Mouse (Mus musculus): ENCODE results near the gene Gm17332.
A peak's percentile ranks its signal among the peaks of the same experiment; 100 is the strongest.
"Not testable (repeated sequence)": the region's sequence is repeated elsewhere in the genome, so short reads cannot be mapped to it uniquely, and the experiment has no call there.

Gene Gm17332

DNA sequence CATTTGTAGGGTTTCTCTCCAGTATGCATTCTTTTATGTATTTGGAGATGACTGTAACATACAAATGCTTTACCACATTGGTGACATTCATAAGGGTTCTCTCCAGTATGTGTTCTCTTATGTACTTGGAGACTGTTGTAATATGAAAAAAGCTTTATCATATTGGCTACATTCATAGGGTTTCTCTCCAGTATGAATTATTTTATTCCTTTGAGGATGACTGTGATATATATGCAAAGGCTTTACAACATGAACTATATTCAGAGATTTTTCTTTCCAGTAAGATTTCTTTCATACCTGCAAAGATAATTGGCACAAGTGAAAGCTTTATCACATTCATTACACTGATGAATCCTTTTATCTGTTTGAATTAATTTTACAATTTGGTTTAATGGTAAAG, at the start of gene Gm17332:
Gene Gm17332 (minus strand): TSS at position 101 of the 400 bp plus-strand sequence.
- no peak for DNase-seq (ENCODE audit: extremely low spot score, low spot score)

DNA sequence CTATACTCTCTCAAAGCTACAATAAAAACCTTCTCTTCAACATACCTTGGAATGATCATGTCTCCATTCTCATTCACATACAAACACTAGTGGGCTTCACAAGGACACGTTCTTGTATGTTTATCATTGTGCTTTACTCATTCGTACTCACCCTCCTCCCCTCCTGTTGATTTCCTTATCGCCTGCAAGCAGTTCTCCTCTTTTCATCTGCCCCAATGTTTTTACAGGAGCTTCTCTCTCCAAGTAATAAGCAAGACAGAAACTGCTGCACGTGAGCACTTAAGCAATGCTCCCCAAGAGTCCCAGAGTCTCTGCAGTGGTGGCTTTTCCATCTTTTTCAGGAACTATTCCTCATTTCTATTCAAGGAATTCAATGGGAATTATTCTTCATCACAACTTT, 47.7 kb upstream of the Gm17332 start:
- DNase-seq (ENCODE audit: extremely low spot score, low spot score): no peak

GRCm38 (mm10) chr11:31225359-31225758, 43.1 kb upstream of the Gm17332 start:
- no peak for DNase-seq (ENCODE audit: extremely low spot score, low spot score)

DNA sequence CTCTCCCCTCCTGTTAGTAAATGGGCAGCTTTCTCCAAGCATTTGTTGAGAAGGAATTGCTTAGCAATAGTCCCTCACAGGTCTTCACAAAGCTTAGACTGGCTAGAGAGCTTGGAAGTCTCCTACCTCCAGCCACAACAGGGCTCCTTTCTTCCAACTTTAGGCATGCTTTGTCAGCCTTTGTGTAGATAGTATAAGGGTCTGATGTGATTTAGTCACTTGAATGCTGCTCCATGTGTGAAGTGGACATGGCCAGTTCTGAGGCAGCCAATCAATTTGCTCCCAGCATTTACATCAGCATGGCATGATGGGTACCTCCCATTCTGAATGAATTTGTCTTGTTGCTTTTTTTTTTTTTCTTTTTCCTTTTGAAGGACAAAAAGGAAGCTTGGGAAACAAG, 35.7 kb upstream of the Gm17332 start:
- DNase-seq (ENCODE audit: extremely low spot score, low spot score): no peak

DNA sequence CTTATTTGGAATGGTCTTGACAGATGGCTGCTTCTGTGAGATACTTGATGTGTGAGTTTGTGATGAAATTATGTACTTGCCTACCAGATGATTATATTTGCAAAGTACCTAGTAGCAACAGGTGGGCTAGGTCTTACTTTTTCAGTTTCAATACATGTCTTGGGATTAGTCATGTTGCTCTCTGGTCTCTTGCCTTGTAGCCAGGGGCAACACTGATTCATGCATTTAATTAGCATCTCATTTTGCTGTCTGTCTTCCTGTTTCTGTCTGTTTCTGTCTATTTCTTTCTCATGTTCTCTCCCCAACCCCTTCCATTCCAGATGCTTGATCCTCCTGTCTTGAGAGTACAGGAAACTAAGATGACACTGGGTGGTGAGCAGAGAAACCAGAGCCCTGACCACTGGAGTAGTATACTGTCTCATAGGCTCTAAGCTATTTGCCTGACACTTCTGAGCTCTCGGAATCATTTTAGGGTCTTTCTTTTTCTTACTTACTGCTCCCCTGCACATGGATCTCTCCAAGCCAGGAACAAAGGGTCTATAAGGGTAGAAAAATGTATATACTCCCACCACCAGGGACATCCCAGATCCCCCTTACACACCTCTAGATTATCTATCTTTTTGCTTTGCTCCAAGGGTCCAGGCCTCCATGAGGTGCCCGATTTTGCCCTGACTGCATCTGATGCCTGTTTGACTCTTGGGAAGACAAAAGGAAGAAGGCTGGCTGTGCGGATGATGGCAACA, 13.5 kb upstream of the Gm17332 start:
- DNase-seq (ENCODE audit: extremely low spot score, low spot score): no peak

- DNase-seq (ENCODE audit: extremely low spot score, low spot score): no peak
These were observed 12.5 kb upstream of the Gm17332 start for GRCm38 (mm10) chr11:31194761-31195160.

- peak; percentile 17 for DNase-seq (ENCODE audit: extremely low spot score, low spot score)
These were observed 12.1 kb downstream of the Gm17332 start for GRCm38 (mm10) chr11:31170052-31170646.

DNA sequence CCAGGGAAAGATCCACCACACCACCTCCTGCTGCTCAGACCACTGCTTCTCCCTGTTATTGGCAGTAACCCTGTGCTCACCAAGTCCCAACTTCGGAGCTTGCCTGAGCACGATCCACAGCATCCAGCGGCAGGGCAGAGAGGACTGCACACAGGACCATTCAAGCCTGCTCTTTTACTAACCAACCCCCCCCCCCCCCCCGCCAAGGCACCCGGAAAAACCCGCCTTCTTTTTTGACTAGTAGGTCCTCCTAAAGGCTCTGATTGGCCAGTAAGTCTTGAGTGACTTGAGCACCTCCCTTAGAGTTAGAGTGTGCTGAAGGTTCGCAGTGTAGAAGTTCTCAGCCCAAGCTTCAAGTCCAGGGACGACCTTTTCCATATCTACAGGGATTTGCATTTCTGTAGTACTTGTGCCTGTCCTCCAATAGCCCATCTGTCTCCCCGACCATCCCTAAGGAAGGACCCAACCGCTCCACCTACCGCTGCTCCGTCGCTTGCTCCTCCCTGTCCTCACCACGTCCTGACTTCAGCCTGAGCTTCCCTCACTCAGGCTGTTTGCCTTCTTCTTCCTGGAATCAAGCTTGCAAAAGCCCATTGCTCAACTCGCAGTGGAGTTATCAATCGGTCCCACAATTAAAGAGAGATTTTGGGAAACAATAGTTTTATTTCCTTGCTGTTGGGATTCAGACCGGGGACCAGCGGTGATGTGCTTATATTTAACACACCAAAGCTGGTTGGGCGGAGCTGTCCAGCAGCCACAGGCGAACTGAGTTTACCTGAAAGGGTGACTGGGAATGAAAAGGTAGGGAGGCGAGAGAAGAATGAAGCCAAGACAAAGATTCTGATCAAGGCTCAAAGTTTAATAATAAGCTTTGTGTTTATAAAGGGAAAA, 12.9 kb downstream of the Gm17332 start:
- DNase-seq (ENCODE audit: extremely low spot score, low spot score): peak; percentile 51

GRCm38 (mm10) chr11:31168831-31169160, 13.5 kb downstream of the Gm17332 start:
- DNase-seq (ENCODE audit: extremely low spot score, low spot score): no peak

GRCm38 (mm10) chr11:31157021-31157420, 25.2 kb downstream of the Gm17332 start:
- no peak for DNase-seq (ENCODE audit: extremely low spot score, low spot score)

DNA sequence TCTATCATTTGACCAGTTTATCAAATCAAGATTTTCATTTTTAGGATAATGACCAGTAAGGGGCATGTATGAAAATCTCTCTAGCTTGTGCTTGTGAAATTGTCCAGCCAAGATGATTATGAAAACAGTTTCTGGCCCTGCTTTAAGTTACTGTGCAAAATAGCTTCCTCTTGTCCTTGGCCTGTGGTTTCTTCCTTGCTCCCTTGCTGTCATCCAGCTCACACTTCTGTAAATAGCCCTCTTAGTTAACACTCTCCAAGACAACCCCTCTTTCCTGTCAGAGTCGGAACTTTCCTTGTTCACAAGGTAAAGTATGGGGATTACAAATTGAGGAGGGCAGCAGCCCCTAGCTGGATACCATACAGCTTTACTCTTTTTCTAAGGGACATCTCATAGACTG, 43.9 kb downstream of the Gm17332 start:
- DNase-seq (ENCODE audit: extremely low spot score, low spot score): not testable (repeated sequence)

- not testable (repeated sequence) for DNase-seq (ENCODE audit: extremely low spot score, low spot score)
These were observed 47.4 kb downstream of the Gm17332 start for GRCm38 (mm10) chr11:31134824-31135223.

GRCm38 (mm10) chr11:31133726-31134125, 48.5 kb downstream of the Gm17332 start:
- DNase-seq (ENCODE audit: extremely low spot score, low spot score): not testable (repeated sequence)

Data from neural tube, embryonic 10.5 days (tissue).